Mouse (Mus musculus) neural tube, embryonic 11.5 days (tissue): ENCODE results near the gene Gm21973. TPM values are rescaled to one million over a fixed set of nuclear protein-coding genes. Genes with fewer than 3 reads are reported as not detected.

ENCODE experiments used
- ATAC-seq: fragments of 200-750 bp; cut with Nextera tagmentation; 2 replicates; pipeline ENCODE4 v1.8.0; 2017; ENCODE audit warnings: moderate number of reproducible peaks, mild to moderate bottlenecking, moderate TSS enrichment, moderate library complexity; ENCODE audit not compliant: insufficient read depth, low FRiP score, low TSS enrichment
- DNase-seq: peaks from one replicate; pipeline ENCODE4 v3.0.0-alpha.2; 2015; ENCODE audit warnings: low spot score
- H3K27ac ChIP-seq: fragments of 300-500 bp; sonication (generic); 2 replicates; pipeline ENCODE4 v1.5.1; 2014; ENCODE audit warnings: low read depth, mild to moderate bottlenecking, low read length
- H3K27me3 ChIP-seq: fragments of 300-500 bp; sonication (generic); 2 replicates; pipeline ENCODE4 v1.6.1; 2014; ENCODE audit warnings: mild to moderate bottlenecking, low read length, mixed read lengths; ENCODE audit not compliant: control insufficient read depth, insufficient read depth
- H3K36me3 ChIP-seq: fragments of 300-500 bp; sonication (generic); 2 replicates; pipeline ENCODE4 v1.6.1; 2014; ENCODE audit warnings: mild to moderate bottlenecking, low read length, moderate library complexity, mixed read lengths; ENCODE audit not compliant: control insufficient read depth, insufficient read depth
- H3K4me1 ChIP-seq: fragments of 300-500 bp; sonication (generic); 2 replicates; pipeline ENCODE4 v1.6.1; 2014; ENCODE audit warnings: low read length, mixed read lengths; ENCODE audit not compliant: control insufficient read depth, insufficient read depth
- H3K4me2 ChIP-seq: fragments of 300-500 bp; sonication (generic); 2 replicates; pipeline ENCODE4 v1.6.1; 2014; ENCODE audit warnings: low read depth, mild to moderate bottlenecking, moderate library complexity
- H3K4me3 ChIP-seq: fragments of 300-500 bp; sonication (generic); 2 replicates; pipeline ENCODE4 v1.5.1; 2014; ENCODE audit warnings: low read depth, low read length
- H3K9ac ChIP-seq: fragments of 300-500 bp; sonication (generic); 2 replicates; pipeline ENCODE4 v1.6.1; 2014; ENCODE audit warnings: mild to moderate bottlenecking, low read length
- H3K9me3 ChIP-seq: fragments of 300-500 bp; sonication (generic); 2 replicates; pipeline ENCODE4 v1.6.1; 2016; ENCODE audit warnings: low read length; ENCODE audit not compliant: control insufficient read depth
- WGBS: fragments of 180-500 bp; shearing (Covaris S2); extraction: QIAGEN DNeasy Blood & Tissue Kit; methylation state at CpG from one replicate; pipeline ENCODE4 v1.1.7; 2014; 5-methylcytosine and 5-hydroxymethylcytosine counted together
- polyA plus RNA-seq: library from polyadenylated mRNA; unstranded; fragments of >200 nt; fragmentation: Nextera tagmentation; extraction: Ambion mirVana; gene quantifications from 2 replicates; pipeline ENCODE4 v1.2.1, GENCODE M21; 2014

Gm21973 gene
- not detected in 2 replicates for polyA plus RNA-seq

DNA sequence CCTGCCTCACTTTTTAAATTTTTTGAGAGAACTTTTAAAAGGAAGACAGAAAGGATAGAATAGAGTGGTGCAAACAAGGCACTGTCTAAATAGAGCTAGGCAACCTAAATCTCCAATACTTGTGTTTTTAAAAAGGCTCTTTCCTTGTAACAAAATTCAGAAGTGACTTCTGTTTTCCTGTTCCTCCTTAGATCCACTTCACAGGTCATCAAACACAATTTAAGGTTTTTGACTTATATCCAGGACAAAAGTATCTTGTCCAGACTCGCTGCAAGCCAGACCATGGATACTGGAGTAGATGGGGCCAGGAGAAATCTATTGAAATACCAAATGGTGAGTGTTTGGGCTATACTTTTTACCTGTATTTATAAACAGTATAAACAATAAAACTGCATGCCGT is at the start of gene Gm21973:
Gene Gm21973, plus strand, starts transcription at position 301 of the 400 bp plus-strand sequence.
- Histone ChIP-seq H3K27me3 (no peaks in the 10 kb centered on the region), H3K4me1 (no peaks in the 10 kb centered on the region), H3K27ac (no peak within 1 kb of the TSS), H3K4me2 (no peak within 1 kb of the TSS), H3K36me3 (no peaks in the 10 kb centered on the region), H3K9ac (no peak within 1 kb of the TSS), H3K9me3 (no peaks in the 10 kb centered on the region), H3K4me3 (no peak within 1 kb of the TSS)
- WGBS: 95% methylated on average over 2 of the region's 2 CpGs
- DNase-seq (no peak), ATAC-seq (no peak)

DNA sequence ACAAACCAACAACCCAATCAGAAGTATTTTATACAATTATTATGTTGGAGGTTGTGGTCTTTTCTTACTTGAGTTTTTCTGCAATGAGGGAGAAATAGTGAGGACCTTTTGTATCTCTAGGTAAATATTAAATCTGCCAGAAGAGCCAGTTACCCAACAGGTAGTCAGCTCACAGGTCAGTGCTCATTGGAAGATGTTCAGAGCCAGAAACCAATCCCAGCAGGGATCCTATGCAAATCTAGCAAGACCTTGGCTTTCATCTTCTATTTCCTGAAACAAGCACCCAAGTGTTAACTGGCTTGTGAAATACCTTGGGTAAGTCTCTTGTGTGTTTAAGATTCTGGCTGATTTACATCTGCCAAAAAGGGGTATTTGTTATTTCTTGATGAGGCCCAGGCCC is 48.8 kb upstream of the Gm21973 start:
- Histone ChIP-seq H3K4me3 (no peak overlapping the region), H3K9me3 (no peaks in the 10 kb centered on the region), H3K4me2 (no peak overlapping the region), H3K36me3 (no peaks in the 10 kb centered on the region), H3K27ac (no peak overlapping the region), H3K9ac (no peak overlapping the region), H3K27me3 (no peaks in the 10 kb centered on the region), H3K4me1 (no peaks in the 10 kb centered on the region)
- DNase-seq: no peak
- ATAC-seq: no peak

DNA sequence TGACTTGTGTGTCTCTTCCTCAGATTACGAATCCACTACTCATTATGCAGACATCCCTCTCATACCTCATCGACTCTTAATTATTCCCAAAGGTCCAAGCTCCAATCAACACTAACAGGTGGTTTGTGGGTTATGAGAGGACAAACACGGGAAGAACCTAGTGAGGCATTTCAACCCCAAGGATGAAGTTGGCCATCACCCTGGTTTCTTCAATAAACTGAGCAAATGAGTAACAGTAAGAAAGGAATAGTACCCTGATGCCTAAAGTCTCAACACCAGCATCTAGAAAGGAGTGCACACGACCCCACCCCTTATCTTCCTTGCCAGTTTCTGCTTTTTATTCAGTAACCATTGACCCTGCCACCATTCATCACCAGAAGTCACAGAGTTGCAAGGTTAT is 47.7 kb upstream of the Gm21973 start:
- no peak for DNase-seq
- Histone ChIP-seq H3K4me1 (no peaks in the 10 kb centered on the region), H3K27ac (no peak overlapping the region), H3K36me3 (no peaks in the 10 kb centered on the region), H3K4me2 (no peak overlapping the region), H3K9me3 (no peaks in the 10 kb centered on the region), H3K27me3 (no peaks in the 10 kb centered on the region), H3K4me3 (no peak overlapping the region), H3K9ac (no peak overlapping the region)
- 81% methylated on average over 4 of the region's 4 CpGs for WGBS
- ATAC-seq: no peak

DNA sequence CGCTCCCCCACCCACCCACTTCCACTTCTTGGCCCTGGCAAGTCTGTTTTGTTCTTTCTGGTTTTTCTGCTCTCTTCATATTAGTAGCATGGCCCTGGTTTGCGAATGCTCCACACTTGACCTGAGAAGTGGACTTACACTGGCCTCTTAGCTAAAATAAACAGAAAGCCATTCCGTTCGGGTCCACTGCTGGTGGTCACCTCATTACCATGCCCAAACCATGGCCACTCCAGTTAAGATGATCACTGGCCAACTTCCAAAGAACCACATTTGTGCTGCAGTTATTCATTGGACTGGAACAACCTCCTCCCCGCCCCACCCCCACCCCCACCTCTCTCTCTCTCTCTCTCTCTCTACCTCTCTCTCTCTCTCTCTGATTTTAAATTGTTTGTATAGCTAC is 43.6 kb upstream of the Gm21973 start:
- Histone ChIP-seq H3K4me2 (no peak overlapping the region), H3K36me3 (no peaks in the 10 kb centered on the region), H3K4me3 (no peak overlapping the region), H3K27me3 (no peaks in the 10 kb centered on the region), H3K4me1 (no peaks in the 10 kb centered on the region), H3K9me3 (no peaks in the 10 kb centered on the region), H3K27ac (no peak overlapping the region), H3K9ac (no peak overlapping the region)
- ATAC-seq (no peak), DNase-seq (no peak)
- WGBS: 82% methylated on average over 5 of the region's 5 CpGs

DNA sequence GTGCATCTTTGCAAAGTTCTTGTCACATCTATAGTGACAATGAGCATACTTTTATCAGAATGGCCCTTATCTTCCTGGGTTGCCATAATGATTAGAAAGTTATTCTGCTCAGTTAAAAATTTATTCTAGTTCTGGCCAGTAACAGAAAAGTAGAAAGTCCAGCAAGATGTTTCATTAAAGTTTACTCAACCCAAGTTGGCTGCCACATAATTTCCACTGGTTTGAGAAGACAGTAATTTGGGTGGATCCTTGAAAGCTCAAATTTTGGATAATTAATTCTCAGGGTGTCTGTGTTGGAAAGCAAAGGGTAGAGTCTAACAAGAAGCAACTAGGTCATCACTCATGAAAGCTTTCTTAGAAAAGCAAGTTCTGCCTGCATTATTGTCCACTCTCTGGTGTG is 41.5 kb upstream of the Gm21973 start:
- ATAC-seq (no peak), DNase-seq (no peak)
- H3K36me3 ChIP-seq: no peaks in the 10 kb centered on the region
- H3K4me1 ChIP-seq: no peaks in the 10 kb centered on the region
- H3K9me3 ChIP-seq: no peaks in the 10 kb centered on the region
- H3K9ac ChIP-seq: no peak overlapping the region
- H3K27me3 ChIP-seq: no peaks in the 10 kb centered on the region
- H3K4me2 ChIP-seq: no peak overlapping the region
- H3K4me3 ChIP-seq: no peak overlapping the region
- H3K27ac ChIP-seq: no peak overlapping the region

DNA sequence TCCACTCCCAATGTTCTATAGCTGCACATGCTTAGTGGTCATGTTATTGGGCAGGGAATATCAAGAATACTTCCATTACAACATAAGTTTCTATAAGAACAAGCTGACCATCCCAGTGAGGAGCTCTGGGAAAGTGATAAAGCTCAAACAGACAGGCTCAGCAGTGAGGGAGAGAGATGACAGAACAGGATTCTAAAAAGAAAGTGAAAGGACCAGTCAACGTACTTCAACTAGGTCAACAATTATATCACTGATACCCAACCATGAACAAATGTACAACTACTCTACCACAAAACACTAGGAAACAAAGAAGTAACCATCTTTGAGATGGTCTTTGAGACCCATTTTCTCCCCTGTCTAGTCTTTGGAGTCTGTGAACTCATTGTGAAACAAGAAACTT is 28.6 kb upstream of the Gm21973 start:
- WGBS: 84% methylated on average over 1 of the region's 1 CpGs

DNA sequence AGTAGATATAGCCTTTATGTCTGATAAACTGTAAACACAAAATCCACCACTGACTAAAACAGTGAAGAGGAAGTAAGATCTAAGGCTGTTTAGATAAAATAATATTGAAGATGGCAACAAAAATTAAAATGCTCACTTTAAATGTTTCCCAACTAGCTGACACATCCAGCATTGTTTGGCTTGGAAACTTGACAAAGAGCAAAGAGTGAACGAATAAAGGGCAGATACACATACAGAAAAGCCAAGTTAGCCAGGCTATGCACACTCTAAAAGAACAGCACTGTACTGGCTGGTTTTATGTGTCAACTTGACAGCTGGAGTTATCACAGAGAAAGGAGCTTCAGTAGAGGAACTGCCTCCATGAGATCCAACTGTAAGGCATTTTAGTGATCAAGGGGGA is 27.1 kb upstream of the Gm21973 start:
- 88% methylated on average over 1 of the region's 1 CpGs for WGBS
- ATAC-seq: no peak
- H3K4me1 ChIP-seq: no peaks in the 10 kb centered on the region

More for the DNA sequence above, 28.6 kb upstream of the Gm21973 start:
- H3K27ac ChIP-seq: no peak overlapping the region
- DNase-seq (no peak), ATAC-seq (no peak)
- H3K9ac ChIP-seq: no peak overlapping the region
- no peak overlapping the region for H3K4me3 ChIP-seq
- no peaks in the 10 kb centered on the region for H3K9me3 ChIP-seq
- no peaks in the 10 kb centered on the region for H3K4me1 ChIP-seq
- H3K27me3 ChIP-seq: no peaks in the 10 kb centered on the region
- no peaks in the 10 kb centered on the region for H3K36me3 ChIP-seq
- no peak overlapping the region for H3K4me2 ChIP-seq

DNA sequence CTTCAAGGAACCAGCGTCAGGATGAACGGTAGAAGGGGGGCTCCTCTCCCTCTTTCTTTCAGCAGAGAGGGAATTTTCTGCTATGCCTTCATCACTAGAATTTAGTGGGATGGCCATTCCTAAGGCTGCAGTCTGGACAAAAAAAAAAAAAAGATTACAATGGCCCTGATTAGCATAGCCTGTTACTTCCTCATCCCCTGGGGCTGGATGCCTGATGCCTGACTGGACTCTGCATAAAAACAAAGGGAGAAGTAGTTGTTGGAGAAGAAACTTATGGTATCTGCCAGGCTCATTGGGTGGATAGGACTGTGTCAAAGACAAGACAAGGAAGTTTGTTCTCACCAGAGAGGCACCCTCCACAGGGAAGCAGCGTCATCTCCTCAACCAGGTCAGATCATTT is 25.7 kb upstream of the Gm21973 start:
- Histone ChIP-seq H3K36me3 (no peaks in the 10 kb centered on the region), H3K4me2 (no peak overlapping the region), H3K9ac (no peak overlapping the region), H3K4me1 (no peaks in the 10 kb centered on the region), H3K27me3 (no peaks in the 10 kb centered on the region), H3K9me3 (no peaks in the 10 kb centered on the region), H3K4me3 (no peak overlapping the region), H3K27ac (no peak overlapping the region)
- ATAC-seq (no peak), DNase-seq (no peak)
- 86% methylated on average over 3 of the region's 3 CpGs for WGBS

More for the DNA sequence above, 27.1 kb upstream of the Gm21973 start:
- Histone ChIP-seq H3K27ac (no peak overlapping the region), H3K36me3 (no peaks in the 10 kb centered on the region), H3K9me3 (no peaks in the 10 kb centered on the region), H3K4me3 (no peak overlapping the region), H3K9ac (no peak overlapping the region), H3K27me3 (no peaks in the 10 kb centered on the region), H3K4me2 (no peak overlapping the region)
- no peak for DNase-seq

DNA sequence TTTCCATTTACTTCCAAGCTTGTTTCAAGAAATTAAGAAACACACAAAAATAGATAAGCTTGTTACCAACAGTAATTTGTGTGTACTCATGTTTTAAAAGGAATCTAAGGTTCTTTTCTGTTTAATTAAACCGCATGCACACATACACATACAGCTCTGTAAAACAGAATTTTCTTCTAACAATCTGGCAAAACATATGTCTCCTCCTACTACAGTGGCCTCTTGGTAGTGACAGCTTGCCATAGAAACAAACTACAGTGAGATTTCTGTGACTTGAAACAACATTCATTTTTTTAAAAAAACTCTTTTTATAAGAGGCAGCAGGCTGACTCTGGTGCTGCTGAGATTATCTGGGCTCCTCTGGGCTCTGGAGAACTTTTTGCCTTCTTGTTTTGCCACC is 18.7 kb upstream of the Gm21973 start:
- H3K9me3 ChIP-seq: no peaks in the 10 kb centered on the region
- WGBS: 95% methylated on average over 1 of the region's 1 CpGs
- no peak for DNase-seq

More for the DNA sequence above, 18.7 kb upstream of the Gm21973 start:
- Histone ChIP-seq H3K36me3 (no peaks in the 10 kb centered on the region), H3K27ac (no peak overlapping the region), H3K27me3 (no peaks in the 10 kb centered on the region), H3K4me2 (no peak overlapping the region), H3K4me1 (no peaks in the 10 kb centered on the region), H3K9ac (no peak overlapping the region), H3K4me3 (no peak overlapping the region)
- no peak for ATAC-seq
